Mouse (Mus musculus) ovary, adult 18-20 months (tissue): ENCODE measurements around the gene Hip1r.

Experiments used
- DNase-seq: peaks from one replicate; pipeline ENCODE4 v3.0.0; 2022; ENCODE audit warnings: low spot score, mixed read lengths

Hip1r gene

GRCm38 (mm10) chr5:123973299-123974178 lies at the start of gene Hip1r:
Hip1r (plus strand) TSS chr5:123973628.
- peak; percentile 65 for DNase-seq

GRCm38 (mm10) chr5:123927118-123927517 lies 46.3 kb upstream of the Hip1r start, which contains the start of gene Gm43518:
Gm43518 (plus strand) TSS chr5:123927418.
- DNase-seq, result no peak

DNA sequence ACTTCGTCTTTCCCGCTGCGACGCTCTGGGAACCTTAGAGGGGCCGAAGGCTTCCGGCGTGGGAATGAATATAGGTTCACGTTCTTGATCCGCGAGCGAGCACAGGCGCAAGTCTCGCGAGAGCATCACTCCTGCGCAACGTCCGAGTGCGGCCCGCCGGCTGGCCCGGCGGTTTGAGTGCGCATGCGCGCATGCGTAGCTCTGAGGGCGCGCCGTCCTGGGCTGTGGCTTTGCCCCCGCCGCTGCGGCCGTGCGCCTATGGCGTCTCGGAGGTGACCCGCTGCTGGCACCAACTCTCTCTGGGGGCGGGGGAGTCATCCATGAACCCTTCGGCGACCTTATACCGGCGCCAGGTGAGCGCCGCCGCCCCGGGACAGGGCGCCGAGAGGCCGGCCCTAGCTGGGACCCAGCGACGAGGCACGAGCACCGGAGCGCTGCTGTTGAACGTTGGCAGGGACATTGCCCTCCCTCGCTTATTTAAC lies 42.9 kb upstream of the Hip1r start, which contains the start of gene Ccdc62:
Ccdc62 (plus strand) TSS at position 172 of the 482 bp plus-strand sequence.
- DNase-seq, result peak; percentile 90

GRCm38 (mm10) chr5:123931131-123931530 lies 42.3 kb upstream of the Hip1r start:
- no peak for DNase-seq

GRCm38 (mm10) chr5:123932927-123933326 lies 40.5 kb upstream of the Hip1r start:
- DNase-seq, result no peak

- no peak for DNase-seq
Observed at GRCm38 (mm10) chr5:123933556-123933955, 39.9 kb upstream of the Hip1r start.

GRCm38 (mm10) chr5:123933957-123934591 lies 39.4 kb upstream of the Hip1r start:
- DNase-seq, result no peak

DNA sequence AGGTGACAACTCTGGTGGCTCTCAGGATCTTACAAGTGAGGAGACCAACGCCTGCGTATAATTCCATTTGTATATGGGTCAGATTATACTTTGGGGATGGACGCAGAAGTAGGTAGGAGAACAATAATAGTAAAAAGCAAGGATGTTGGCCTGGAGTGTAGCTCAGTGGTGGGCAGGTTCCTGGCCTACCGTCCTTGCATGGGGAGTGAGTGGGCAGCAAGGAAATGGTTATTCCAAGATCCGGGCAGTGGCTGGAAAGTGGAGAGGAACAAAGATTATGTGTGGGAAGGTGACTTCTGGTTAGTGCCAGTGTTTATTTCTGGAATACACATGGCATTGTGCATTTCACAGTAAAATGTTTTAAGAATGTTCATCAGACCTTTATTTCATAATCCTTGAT lies 37.5 kb upstream of the Hip1r start:
- DNase-seq, result no peak

DNA sequence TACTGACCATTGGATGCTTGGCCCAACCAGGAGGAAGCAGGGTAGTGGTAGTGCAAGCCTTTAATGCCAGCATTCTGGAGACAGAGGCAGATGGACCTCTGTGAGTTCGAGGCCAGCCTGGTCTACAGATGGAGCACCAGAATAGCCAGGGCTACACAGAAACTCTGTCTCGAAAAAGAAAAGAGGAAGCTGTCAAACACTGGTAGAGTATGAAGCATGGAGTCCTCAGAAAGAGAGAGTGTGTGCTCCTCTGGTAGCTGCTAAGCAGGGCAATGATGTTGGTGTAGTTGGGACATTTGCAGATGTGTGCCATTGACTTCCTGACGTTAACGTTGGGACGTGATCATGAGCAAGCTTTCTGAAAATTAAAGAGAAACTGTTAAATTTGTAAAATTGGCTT lies 34.9 kb upstream of the Hip1r start:
- no peak for DNase-seq

DNA sequence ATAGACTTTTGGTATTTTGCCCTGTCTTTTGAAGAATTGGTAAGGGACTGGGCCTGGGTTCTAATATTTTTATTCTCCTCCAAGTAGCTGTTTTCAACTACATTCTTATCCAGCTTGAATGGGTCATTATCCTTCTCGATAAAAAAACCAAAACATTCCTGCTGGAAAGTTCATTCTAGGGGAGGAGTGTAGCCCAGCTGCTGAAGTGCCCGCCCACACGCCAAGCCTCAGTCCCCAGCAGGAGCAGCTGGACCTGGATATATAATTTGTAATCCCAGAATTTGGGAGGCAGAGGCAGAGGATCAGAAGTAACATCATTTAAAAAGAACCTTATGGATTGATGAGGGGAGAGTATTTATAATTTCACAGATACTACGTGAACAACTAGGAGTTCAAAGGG lies 26.9 kb upstream of the Hip1r start:
- DNase-seq, result no peak

GRCm38 (mm10) chr5:123947041-123947761 lies 26.2 kb upstream of the Hip1r start:
- no peak for DNase-seq

GRCm38 (mm10) chr5:123952365-123953045 lies 20.9 kb upstream of the Hip1r start:
- DNase-seq, result no peak

DNA sequence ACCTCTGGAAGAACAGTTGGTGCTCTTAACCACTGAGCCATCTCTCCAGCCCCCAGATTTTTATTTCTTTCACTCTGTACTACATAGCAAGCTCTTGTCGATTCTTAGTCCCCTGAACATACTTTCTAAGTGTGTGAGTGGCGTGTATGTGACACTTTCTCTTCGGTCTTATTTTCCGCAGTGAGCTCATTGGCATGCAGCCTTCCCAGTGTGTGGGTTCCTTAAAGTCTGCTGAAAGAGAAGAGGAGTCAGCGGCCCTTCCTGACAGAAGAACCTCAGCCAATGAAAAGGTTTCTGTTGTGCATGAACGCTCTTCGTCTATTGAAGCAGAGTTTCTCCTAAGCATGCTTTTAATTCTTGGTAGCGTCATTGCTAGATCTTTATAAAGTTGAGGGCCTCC lies 16.2 kb upstream of the Hip1r start:
- DNase-seq, result no peak

DNA sequence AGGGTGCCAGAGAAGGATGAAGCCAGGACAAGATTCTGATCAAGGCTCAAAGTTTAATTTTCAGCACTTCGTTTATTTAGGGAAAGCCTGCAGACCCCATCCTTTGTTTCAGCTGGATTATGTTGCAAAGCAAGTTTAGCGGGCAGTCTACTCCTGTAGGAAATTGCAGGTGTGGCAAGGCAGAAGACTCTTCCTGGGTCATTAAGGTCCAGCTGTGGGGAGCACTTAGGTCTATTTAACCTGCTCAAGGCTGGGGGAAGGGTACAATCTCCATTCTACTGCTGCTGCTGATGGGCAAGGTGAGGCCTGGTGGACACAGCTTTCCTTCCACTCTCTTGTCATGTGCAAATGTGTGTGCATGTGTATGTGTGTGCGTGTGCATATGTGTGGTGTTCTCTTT lies 14.4 kb upstream of the Hip1r start:
- DNase-seq, result no peak

GRCm38 (mm10) chr5:123960129-123960528 lies 13.3 kb upstream of the Hip1r start:
- DNase-seq, result no peak

- no peak for DNase-seq
Observed at GRCm38 (mm10) chr5:123961046-123961445, 12.4 kb upstream of the Hip1r start.

- DNase-seq, result no peak
Observed at GRCm38 (mm10) chr5:123964208-123964607, 9.2 kb upstream of the Hip1r start.

- DNase-seq, result no peak
Observed at GRCm38 (mm10) chr5:123966759-123967158, 6.7 kb upstream of the Hip1r start.

- DNase-seq, result no peak
Observed at GRCm38 (mm10) chr5:123968468-123968867, 5.0 kb upstream of the Hip1r start.

- no peak for DNase-seq
Observed at GRCm38 (mm10) chr5:123969216-123969615, 4.2 kb upstream of the Hip1r start.

DNA sequence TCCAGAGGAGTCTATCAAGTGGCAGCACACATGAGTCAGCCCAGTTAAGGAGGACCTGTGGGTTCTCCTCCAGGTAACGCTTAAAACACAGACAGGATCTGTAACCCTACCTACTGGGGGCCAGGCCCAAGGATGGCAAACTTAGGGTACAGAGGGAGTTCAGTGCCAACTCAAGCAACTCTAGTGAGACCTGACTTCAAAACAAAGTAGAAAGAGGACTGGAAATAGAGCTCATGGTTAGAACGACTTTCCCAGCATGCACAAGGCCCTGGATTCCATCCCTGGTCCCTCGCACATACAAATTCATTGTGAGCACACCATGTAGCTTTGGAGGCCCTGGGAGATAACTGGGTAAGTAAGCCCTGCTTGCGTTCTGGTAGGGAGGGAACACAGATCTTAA lies 2.9 kb upstream of the Hip1r start:
- DNase-seq, result no peak

- no peak for DNase-seq
Observed at GRCm38 (mm10) chr5:123972453-123972852, 975 bp upstream of the Hip1r start.
